Mouse (Mus musculus): ENCODE results near the gene Cry2.

- TF ChIP-seq CTCF (IDR thresholded peaks at IDR 0.05; ENCODE audit: extremely low read depth, insufficient read depth, insufficient read length, insufficient replicate concordance), result no peak
- TF ChIP-seq POLR2A (IDR thresholded peaks at IDR 0.05; ENCODE audit: low read depth, low read length), result no peak
These were observed 43.9 kb upstream of the Cry2 start for GRCm38 (mm10) chr2:92477672-92478312.

Measured in spleen, adult 2 months (tissue).